Mouse (Mus musculus) granulocyte monocyte progenitor cell, adult 5-6 weeks (primary cell): ENCODE results near the gene Acox1. TPM values are rescaled to one million over a fixed set of nuclear protein-coding genes. Genes with fewer than 3 reads are reported as not detected.
A peak's percentile ranks its signal among the peaks of the same experiment; 100 is the strongest.

ENCODE experiments used
- ATAC-seq: replicated peaks from 2 replicates; pipeline ENCODE4 v1.8.0; 2016; ENCODE audit warnings: mild to moderate bottlenecking, moderate TSS enrichment, inconsistent platforms; ENCODE audit not compliant: poor library complexity, severe bottlenecking
- total RNA-seq, 2 experiments: library from RNA; stranded (forward) in 1 of 2; stranded (reverse) in 1 of 2; fragments of 200-712, 200-1000 nt in 1 of 2; fragments of >200 nt in 1 of 2; fragmentation: Nextera tagmentation in 1 of 2; gene quantifications; 2 replicates each; pipeline ENCODE4 v1.2.3; 2014 to 2017

Gene Acox1
- total RNA-seq, 2 experiments from 2014 or later, result 15.0 to 29.4 TPM

GRCm38 (mm10) chr11:116171959-116172358, 26.9 kb downstream of the Acox1 start:
- ATAC-seq, result no peak

GRCm38 (mm10) chr11:116170003-116170800, 28.6 kb downstream of the Acox1 start:
- ATAC-seq, result no peak

GRCm38 (mm10) chr11:116169214-116169613, 29.6 kb downstream of the Acox1 start:
- no peak for ATAC-seq

GRCm38 (mm10) chr11:116167884-116168439, 30.9 kb downstream of the Acox1 start, which contains the start of gene Fbf1:
TSS of gene Fbf1 (minus strand) at chr11:116168166.
- peak; percentile 99 for ATAC-seq

GRCm38 (mm10) chr11:116167232-116167631, 31.6 kb downstream of the Acox1 start:
- 0 out of 2 replicates have a peak, but pooled peaks have one; percentile 14 for ATAC-seq

GRCm38 (mm10) chr11:116163002-116163401, 35.8 kb downstream of the Acox1 start:
- no peak for ATAC-seq

GRCm38 (mm10) chr11:116162146-116162545, 36.7 kb downstream of the Acox1 start:
- no peak for ATAC-seq

- ATAC-seq, result no peak
Observed at GRCm38 (mm10) chr11:116161312-116161711, 37.5 kb downstream of the Acox1 start.

GRCm38 (mm10) chr11:116150960-116151359, 47.9 kb downstream of the Acox1 start:
- ATAC-seq, result no peak

- ATAC-seq, result no peak
Observed at GRCm38 (mm10) chr11:116149341-116149740, 49.5 kb downstream of the Acox1 start.

- ATAC-seq, result no peak
Observed at GRCm38 (mm10) chr11:116148761-116149221, 50.1 kb downstream of the Acox1 start.

GRCm38 (mm10) chr11:116146294-116146985, 52.4 kb downstream of the Acox1 start:
- ATAC-seq, result no peak

- ATAC-seq, result peak; percentile 27; the same call in 1 of the 2 replicates
Observed at GRCm38 (mm10) chr11:116145481-116146293, 53.2 kb downstream of the Acox1 start.

GRCm38 (mm10) chr11:116143468-116143867, 55.4 kb downstream of the Acox1 start:
- ATAC-seq, result no peak

- no peak for ATAC-seq
Observed at GRCm38 (mm10) chr11:116142211-116142991, 56.4 kb downstream of the Acox1 start.

GRCm38 (mm10) chr11:116138468-116139138, 60.2 kb downstream of the Acox1 start, which contains the start of gene Mrpl38:
TSS of gene Mrpl38 (minus strand) at chr11:116138868.
- ATAC-seq, result peak; percentile 90

- ATAC-seq, result no peak
Observed at GRCm38 (mm10) chr11:116138096-116138467, 60.8 kb downstream of the Acox1 start.

- ATAC-seq, result no peak
Observed at GRCm38 (mm10) chr11:116134171-116134570, 64.7 kb downstream of the Acox1 start.

- ATAC-seq, result no peak
Observed at GRCm38 (mm10) chr11:116133497-116133896, 65.3 kb downstream of the Acox1 start.
